Mouse (Mus musculus) gastrocnemius, adult 8-10 months (tissue): ENCODE measurements around the gene Olfr961. TPM values are rescaled to one million over a fixed set of nuclear protein-coding genes. Genes with fewer than 3 reads are reported as not detected.

Source experiments
- total RNA-seq, 4 experiments: library from RNA; stranded (reverse); gene quantifications; 2 replicates each; pipeline ENCODE4 v1.2.4; 2022

Olfr961 gene
- total RNA-seq, 4 experiments from 2014 or later, result not detected

Other genes starting within 250 kb of the Olfr961 start
- gene Olfr952, start 217.9 kb upstream of the Olfr961 start, total RNA-seq, result not detected
- not detected for gene Olfr954, start 188.4 kb upstream of the Olfr961 start, total RNA-seq
- gene Olfr955, start 173.1 kb upstream of the Olfr961 start, total RNA-seq, result not detected
- not detected for gene Olfr44, start 151.1 kb upstream of the Olfr961 start, total RNA-seq
- not detected for gene Olfr957, start 129.3 kb upstream of the Olfr961 start, total RNA-seq
- gene Olfr958, start 91.0 kb upstream of the Olfr961 start, total RNA-seq, result not detected
- not detected for gene Olfr959, start 69.5 kb upstream of the Olfr961 start, total RNA-seq
- under 1 TPM; 0.16 to 0.54 (median 0.34) TPM for gene AW551984, start 40.7 kb upstream of the Olfr961 start, total RNA-seq
- gene Olfr148, start 34.4 kb upstream of the Olfr961 start, total RNA-seq, result not detected
- not detected for gene Olfr960, start 23.7 kb upstream of the Olfr961 start, total RNA-seq
- gene Olfr963, start 22.1 kb downstream of the Olfr961 start, total RNA-seq, result not detected
- not detected for gene Olfr149, start 62.0 kb downstream of the Olfr961 start, total RNA-seq
- gene Olfr965, start 66.3 kb downstream of the Olfr961 start, total RNA-seq, result not detected
- not detected for gene Olfr150, start 85.9 kb downstream of the Olfr961 start, total RNA-seq
- gene Olfr967, start 101.2 kb downstream of the Olfr961 start, total RNA-seq, result not detected
- gene Olfr968, start 138.2 kb downstream of the Olfr961 start, total RNA-seq, result not detected
- not detected for gene Olfr969, start 145.9 kb downstream of the Olfr961 start, total RNA-seq
- gene Olfr970, start 163.8 kb downstream of the Olfr961 start, total RNA-seq, result not detected
- gene Olfr971, start 191.8 kb downstream of the Olfr961 start, total RNA-seq, result not detected
- gene Olfr972, start 221.3 kb downstream of the Olfr961 start, total RNA-seq, result not detected